Mouse (Mus musculus) embryonic fibroblast, embryonic 13.5 days (primary cell): ENCODE measurements around the gene Dact2.

Experiments
- CTCF ChIP-seq: IDR thresholded peaks from 2 replicates; pipeline ENCODE4 v1.5.1; 2011; ENCODE audit warnings: mild to moderate bottlenecking, control low read depth, low read length, moderate library complexity, borderline replicate concordance; ENCODE audit not compliant: insufficient read depth
- POLR2A ChIP-seq: IDR thresholded peaks from 2 replicates; pipeline ENCODE4 v1.6.1; 2011; ENCODE audit warnings: low read depth, mild to moderate bottlenecking, control low read depth, low read length, moderate library complexity

DNA sequence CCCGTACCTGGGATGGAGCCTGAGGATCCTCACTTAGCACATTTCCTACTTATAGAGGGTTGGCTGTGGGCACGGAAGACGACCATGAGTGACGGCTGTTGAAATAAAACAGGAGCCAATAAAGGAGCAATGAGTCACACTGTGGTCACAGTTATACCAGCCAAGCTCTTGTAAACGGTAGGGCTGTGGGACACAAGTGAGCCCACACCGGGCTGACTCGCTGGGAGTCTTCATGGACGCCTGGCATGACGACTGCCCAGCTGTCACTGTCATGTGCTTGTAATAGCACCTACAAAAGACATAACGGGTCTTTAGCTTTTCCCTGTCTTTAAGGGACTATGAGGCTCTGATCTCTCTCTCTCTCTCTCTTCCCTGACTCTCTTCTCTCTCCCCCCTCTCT, 35.9 kb upstream of the Dact2 start:
- TF ChIP-seq POLR2A: no peak
- TF ChIP-seq CTCF: no peak
